Mouse (Mus musculus): ENCODE data around the gene Islr2.

GRCm38 (mm10) chr9:58157838-58158237 is 46.3 kb downstream of the Islr2 start:
- no peak for TF ChIP-seq CTCF (IDR thresholded peaks at IDR 0.05; ENCODE audit: low read depth)
- TF ChIP-seq EP300 (IDR thresholded peaks at IDR 0.05; ENCODE audit: low read depth): no peak
